Mouse (Mus musculus) central nervous system, embryonic 11.5 days (tissue): Measurements from ENCODE around the gene Zfp955a. TPM values are rescaled to one million over a fixed set of nuclear protein-coding genes. Genes with fewer than 3 reads are reported as not detected.

Experiments
- polyA plus RNA-seq: library from polyadenylated mRNA; depleted of rRNA; stranded (reverse); fragments of >200 nt; gene quantifications from 2 replicates; pipeline ENCODE4 v1.2.3, GENCODE M21; 2012; rRNA removed

The Zfp955a gene
- 5.9 and 10.5 TPM in 2 replicates for polyA plus RNA-seq

GRCm38 (mm10) chr17:33254530-33255318 lies at the start of gene Zfp955a:
Zfp955a (minus strand) TSS chr17:33255145.

GRCm38 (mm10) chr17:33289039-33289875 lies 34.3 kb upstream of the Zfp955a start, which contains the start of gene Zfp955b:
Zfp955b (plus strand) TSS chr17:33289544.

GRCm38 (mm10) chr17:33264376-33264775 lies 9.4 kb upstream of the Zfp955a start, which contains the start of gene Olfr63:
Olfr63 (plus strand) TSS chr17:33264676.

GRCm38 (mm10) chr17:33221590-33221989 lies 33.4 kb downstream of the Zfp955a start, which contains the start of gene Olfr1564:
Olfr1564 (minus strand) TSS chr17:33221690.

GRCm38 (mm10) chr17:33191002-33191401 lies 63.9 kb downstream of the Zfp955a start, which contains the start of gene Olfr239:
Olfr239 (plus strand) TSS chr17:33191302.

Other genes with a start within 250 kb of the Zfp955a start
- gene Zfp763, start 221.7 kb downstream of the Zfp955a start, polyA plus RNA-seq: 8.5 and 13.4 TPM in 2 replicates
- not detected in 2 replicates for gene 4921501E09Rik, start 187.1 kb downstream of the Zfp955a start, polyA plus RNA-seq
- 7.3 and 9.1 TPM in 2 replicates for gene Zfp563, start 165.8 kb downstream of the Zfp955a start, polyA plus RNA-seq
- gene Morc2b, start 115.5 kb downstream of the Zfp955a start, polyA plus RNA-seq: 0.05 and 0.12 TPM in 2 replicates
- not detected in 2 replicates for gene Olfr55, start 86.7 kb downstream of the Zfp955a start, polyA plus RNA-seq
- gene Olfr239, start 63.8 kb downstream of the Zfp955a start, polyA plus RNA-seq: not detected in 2 replicates
- 0.10 and 0.21 TPM in 2 replicates for gene Olfr1564, start 33.5 kb downstream of the Zfp955a start, polyA plus RNA-seq
- not detected in 2 replicates for gene Olfr63, start 9.5 kb upstream of the Zfp955a start, polyA plus RNA-seq
- 6.5 and 9.6 TPM in 2 replicates for gene Zfp955b, start 34.4 kb upstream of the Zfp955a start, polyA plus RNA-seq
- 9.0 and 14.6 TPM in 2 replicates for gene Zfp81, start 103.7 kb upstream of the Zfp955a start, polyA plus RNA-seq
- 39.9 and 48.7 TPM in 2 replicates for gene Zfp101, start 139.5 kb upstream of the Zfp955a start, polyA plus RNA-seq
- gene Actl9, start 177.8 kb upstream of the Zfp955a start, polyA plus RNA-seq: 0.05 TPM in 1 of 2 replicates, not detected in the other